Mouse (Mus musculus) heart, postnatal 0 days (tissue): ENCODE data around the gene Ankrd60. TPM values are rescaled to one million over a fixed set of nuclear protein-coding genes. Genes with fewer than 3 reads are reported as not detected.

ENCODE experiments used
- ATAC-seq: fragments of 200-750 bp; cut with Nextera tagmentation; 2 replicates; pipeline ENCODE4 v1.8.0; 2017; ENCODE audit warnings: low read depth, moderate number of reproducible peaks, moderate library complexity; ENCODE audit not compliant: insufficient read depth
- DNase-seq: peaks from one replicate; pipeline ENCODE4 v3.0.0-alpha.2; 2016; ENCODE audit warnings: low spot score
- H3K27ac ChIP-seq: fragments of 300-500 bp; sonication (generic); 2 replicates; pipeline ENCODE4 v1.5.1; 2014; ENCODE audit warnings: low read depth, mild to moderate bottlenecking
- H3K27me3 ChIP-seq: fragments of 300-500 bp; sonication (generic); 2 replicates; pipeline ENCODE4 v1.6.1; 2014; ENCODE audit warnings: low read length, mixed read lengths; ENCODE audit not compliant: control insufficient read depth, insufficient read depth
- H3K36me3 ChIP-seq: fragments of 300-500 bp; sonication (generic); replicated peaks from 2 replicates; pipeline ENCODE4 v1.6.1; 2014; ENCODE audit warnings: low read length, mixed read lengths; ENCODE audit not compliant: control insufficient read depth, insufficient read depth
- H3K4me1 ChIP-seq: fragments of 300-500 bp; sonication (generic); 2 replicates; pipeline ENCODE4 v1.6.1; 2014; ENCODE audit warnings: antibody characterized with exemption; ENCODE audit not compliant: control insufficient read depth, insufficient read depth
- H3K4me2 ChIP-seq: fragments of 300-500 bp; sonication (generic); 2 replicates; pipeline ENCODE4 v1.6.1; 2014; ENCODE audit warnings: low read depth, mild to moderate bottlenecking, low read length, moderate library complexity
- H3K4me3 ChIP-seq: fragments of 300-500 bp; sonication (generic); 2 replicates; pipeline ENCODE4 v1.5.1; 2014; ENCODE audit warnings: low read depth, low read length
- H3K9ac ChIP-seq: fragments of 300-500 bp; sonication (generic); replicated peaks from 2 replicates; pipeline ENCODE4 v1.6.1; 2014; ENCODE audit warnings: low read depth, low read length, mixed read lengths
- H3K9me3 ChIP-seq: fragments of 300-500 bp; sonication (generic); replicated peaks from 2 replicates; pipeline ENCODE4 v1.6.1; 2016; ENCODE audit warnings: low read length; ENCODE audit not compliant: control insufficient read depth
- CTCF ChIP-seq: IDR thresholded peaks from 2 replicates; pipeline ENCODE4 v1.5.1; 2016; ENCODE audit warnings: antibody characterized with exemption, control low read depth, low read depth
- EP300 ChIP-seq: IDR thresholded peaks from 2 replicates; pipeline ENCODE4 v1.6.1; 2016; ENCODE audit warnings: antibody characterized with exemption, low read depth
- whole genome bisulfite sequencing: fragments of 180-500 bp; shearing (Covaris S2); extraction: QIAGEN DNeasy Blood & Tissue Kit; methylation state at CpG from one replicate; pipeline ENCODE4 v1.1.7; 2014; 5-methylcytosine and 5-hydroxymethylcytosine counted together
- polyA plus RNA-seq: library from polyadenylated mRNA; unstranded; fragments of >200 nt; fragmentation: Nextera tagmentation; extraction: Ambion mirVana; gene quantifications from 2 replicates; pipeline ENCODE4 v1.2.1, GENCODE M21; 2015
- total RNA-seq: library from RNA; depleted of rRNA; stranded (reverse); fragments of >200 nt; gene quantifications from 2 replicates; pipeline ENCODE4 v1.2.3, GENCODE M21; 2014; ENCODE audit warnings: low replicate concordance; rRNA removed

The Ankrd60 gene
- not detected in 2 replicates for total RNA-seq
- not detected in 2 replicates for polyA plus RNA-seq

DNA sequence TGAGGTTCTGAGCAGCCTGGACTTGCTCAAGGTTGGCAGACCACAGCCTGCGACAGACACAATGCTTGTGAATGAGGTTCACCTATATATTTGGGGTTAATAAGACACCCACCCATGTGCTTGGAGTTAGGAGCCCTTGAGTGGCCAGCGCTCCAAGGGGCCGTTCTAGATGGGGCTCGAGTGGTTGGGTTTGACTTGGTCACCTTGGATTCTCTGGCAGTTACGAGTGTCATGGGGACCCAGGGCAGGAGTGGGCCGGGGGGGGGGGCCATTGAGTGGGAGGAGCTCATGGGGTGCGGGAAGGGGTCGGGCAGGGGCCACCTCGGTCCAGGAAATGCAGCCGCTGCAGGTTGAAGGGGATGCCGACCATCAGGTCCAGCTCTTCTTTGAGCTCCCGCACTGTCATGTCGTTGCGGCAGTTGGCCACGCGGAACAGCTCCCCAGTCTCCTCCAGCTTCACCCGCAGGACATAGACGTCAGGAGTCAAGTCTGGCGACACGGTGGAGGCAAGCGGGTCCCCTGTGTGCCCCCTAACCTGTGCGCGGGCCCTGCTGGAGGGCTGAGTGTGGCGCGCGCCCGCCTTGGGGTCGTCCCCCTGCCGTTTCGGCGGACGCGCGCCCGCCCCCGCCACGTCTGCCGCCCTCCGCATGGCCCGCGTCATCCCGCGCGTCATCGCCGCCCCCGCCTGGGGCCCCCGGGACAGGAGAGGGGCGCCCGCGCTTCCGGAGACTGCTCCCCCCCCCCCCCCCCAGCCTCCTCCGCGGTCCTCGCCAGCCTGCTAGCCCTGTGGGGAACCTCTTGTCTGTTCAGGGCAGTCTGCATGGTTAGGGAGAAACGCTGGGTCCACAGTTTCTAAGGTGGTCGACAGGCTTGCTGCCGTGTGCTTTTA is at the start of gene Ankrd60:
Ankrd60 (minus strand) TSS at position 697 of the 889 bp plus-strand sequence.
- peaks cover 4% of the 10 kb centered on the region; the same call in 1 of the 2 replicates for H3K4me1 ChIP-seq
- H3K4me2 ChIP-seq, result peak within 1 kb of the TSS; percentile 71
- ATAC-seq (peak; percentile 39; the same call in 1 of the 2 replicates), DNase-seq (no peak)
- H3K27ac ChIP-seq, result no peak within 1 kb of the TSS
- WGBS, result 11% methylated on average over 44 of the region's 58 CpGs
- no peak within 1 kb of the TSS for H3K9ac ChIP-seq
- peaks cover 12% of the 10 kb centered on the region for H3K27me3 ChIP-seq
- no peaks in the 10 kb centered on the region for H3K9me3 ChIP-seq
- TF ChIP-seq EP300 (no peak), CTCF (no peak)
- H3K36me3 ChIP-seq, result no peaks in the 10 kb centered on the region
- H3K4me3 ChIP-seq, result peak within 1 kb of the TSS; percentile 36

GRCm38 (mm10) chr2:173625786-173626185 is 47.6 kb upstream of the Ankrd60 start:
- no peak for DNase-seq
- no peak overlapping the region for H3K27ac ChIP-seq
- H3K4me3 ChIP-seq, result no peak overlapping the region
- H3K36me3 ChIP-seq, result no peaks in the 10 kb centered on the region
- TF ChIP-seq EP300, result no peak
- no peak for TF ChIP-seq CTCF
- ATAC-seq, result no peak
- H3K27me3 ChIP-seq, result no peaks in the 10 kb centered on the region
- H3K9me3 ChIP-seq, result no peaks in the 10 kb centered on the region
- H3K4me1 ChIP-seq, result no peaks in the 10 kb centered on the region
- no peak overlapping the region for H3K9ac ChIP-seq
- no peak overlapping the region for H3K4me2 ChIP-seq
- WGBS, result 89% methylated on average over 3 of the region's 3 CpGs

DNA sequence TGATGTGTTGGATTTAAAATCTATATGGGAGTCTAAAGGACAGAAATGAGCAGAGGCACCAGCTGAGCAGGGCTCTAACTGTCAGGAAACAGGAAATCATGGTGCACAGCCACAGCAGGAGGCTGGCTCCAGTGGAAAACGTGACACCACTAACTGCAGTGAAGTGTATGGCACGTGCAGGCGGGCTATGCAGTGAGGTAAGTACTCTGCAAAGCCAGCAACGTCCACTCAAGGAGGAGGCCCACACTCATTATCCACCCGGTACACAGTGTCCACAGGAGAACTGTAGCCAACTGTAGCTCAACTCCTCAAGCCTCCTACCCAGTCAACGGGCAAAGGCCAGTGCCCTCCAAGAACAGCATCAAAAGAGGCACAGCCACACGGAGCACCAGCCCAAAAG is 46.5 kb upstream of the Ankrd60 start:
- no peaks in the 10 kb centered on the region for H3K4me1 ChIP-seq
- no peak overlapping the region for H3K27ac ChIP-seq
- no peak overlapping the region for H3K4me2 ChIP-seq
- no peak overlapping the region for H3K9ac ChIP-seq
- no peaks in the 10 kb centered on the region for H3K27me3 ChIP-seq
- H3K36me3 ChIP-seq, result no peaks in the 10 kb centered on the region
- no peaks in the 10 kb centered on the region for H3K9me3 ChIP-seq
- no peak for DNase-seq
- no peak overlapping the region for H3K4me3 ChIP-seq
- 64% methylated on average over 7 of the region's 7 CpGs for WGBS
- ATAC-seq, result no peak
- TF ChIP-seq CTCF (no peak), EP300 (no peak)

- no peaks in the 10 kb centered on the region for H3K36me3 ChIP-seq
- no peaks in the 10 kb centered on the region for H3K9me3 ChIP-seq
- H3K4me2 ChIP-seq, result no peak overlapping the region
- no peak for TF ChIP-seq CTCF
- TF ChIP-seq EP300, result no peak
- WGBS, result 49% methylated on average over 7 of the region's 7 CpGs
- peak; percentile 9 for DNase-seq
- H3K27me3 ChIP-seq, result no peaks in the 10 kb centered on the region
- ATAC-seq, result no peak; the same call in 1 of the 2 replicates
- H3K4me3 ChIP-seq, result no peak overlapping the region
- no peak overlapping the region for H3K27ac ChIP-seq
- H3K9ac ChIP-seq, result no peak overlapping the region
- no peaks in the 10 kb centered on the region for H3K4me1 ChIP-seq
These were observed 44.0 kb upstream of the Ankrd60 start for GRCm38 (mm10) chr2:173622173-173622601.

DNA sequence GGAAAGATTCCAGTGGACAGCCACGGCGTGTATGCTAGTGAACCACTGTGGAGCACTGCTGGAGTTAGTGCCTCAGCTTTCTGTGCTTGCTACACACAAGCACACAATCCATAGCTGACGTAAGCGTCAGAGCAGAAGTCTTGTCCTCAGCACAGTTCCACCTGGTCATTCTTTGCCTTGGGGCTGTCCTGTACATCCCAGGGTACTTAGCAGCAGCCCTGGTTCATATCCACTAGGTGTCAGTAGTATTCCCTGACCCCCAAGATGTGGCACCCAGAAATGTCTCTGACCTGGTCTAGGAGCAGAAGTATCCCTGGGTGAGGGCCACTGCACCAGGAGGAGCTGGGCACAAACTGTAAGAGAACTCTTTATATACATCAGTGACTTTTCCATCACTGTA is 42.5 kb upstream of the Ankrd60 start:
- no peak overlapping the region for H3K27ac ChIP-seq
- H3K9me3 ChIP-seq, result no peaks in the 10 kb centered on the region
- no peaks in the 10 kb centered on the region for H3K27me3 ChIP-seq
- H3K4me1 ChIP-seq, result no peaks in the 10 kb centered on the region
- TF ChIP-seq EP300 (no peak), CTCF (peak; percentile 19; the same call in 1 of the 2 replicates)
- no peak overlapping the region for H3K4me2 ChIP-seq
- WGBS, result 93% methylated on average over 4 of the region's 4 CpGs
- H3K9ac ChIP-seq, result no peak overlapping the region
- ATAC-seq (no peak), DNase-seq (no peak)
- H3K4me3 ChIP-seq, result no peak overlapping the region
- H3K36me3 ChIP-seq, result 0 out of 2 replicates have a peak, but pooled peaks cover 3% of the 10 kb centered on the region
